Mouse (Mus musculus) neural tube, embryonic 14.5 days (tissue): ENCODE data around the gene Ugt1a6a. TPM values are rescaled to one million over a fixed set of nuclear protein-coding genes. Genes with fewer than 3 reads are reported as not detected.

Experiments used
- ATAC-seq: fragments of 200-750 bp; cut with Nextera tagmentation; 2 replicates; pipeline ENCODE4 v1.8.0; 2017; ENCODE audit warnings: low read depth, mild to moderate bottlenecking, moderate TSS enrichment, moderate library complexity
- H3K27ac ChIP-seq: fragments of 300-500 bp; sonication (generic); 2 replicates; pipeline ENCODE4 v1.5.1; 2014; ENCODE audit warnings: low read depth, mild to moderate bottlenecking, control low read depth, low read length, moderate library complexity, mixed read lengths
- H3K27me3 ChIP-seq: fragments of 300-500 bp; sonication (generic); 2 replicates; pipeline ENCODE4 v1.6.1; 2014; ENCODE audit warnings: low read length; ENCODE audit not compliant: control insufficient read depth, insufficient read depth
- H3K36me3 ChIP-seq: fragments of 300-500 bp; sonication (generic); 2 replicates; pipeline ENCODE4 v1.6.1; 2014; ENCODE audit warnings: low read length, mixed read lengths; ENCODE audit not compliant: control insufficient read depth, insufficient read depth
- H3K4me1 ChIP-seq: fragments of 300-500 bp; sonication (generic); 2 replicates; pipeline ENCODE4 v1.6.1; 2014; ENCODE audit warnings: low read length; ENCODE audit not compliant: control insufficient read depth, insufficient read depth
- H3K4me2 ChIP-seq: fragments of 300-500 bp; sonication (generic); 2 replicates; pipeline ENCODE4 v1.6.1; 2014; ENCODE audit warnings: mild to moderate bottlenecking, low read depth, low read length, control low read depth
- H3K4me3 ChIP-seq: fragments of 300-500 bp; sonication (generic); 2 replicates; pipeline ENCODE4 v1.5.1; 2014; ENCODE audit warnings: low read depth, low read length, control low read depth, mixed read lengths
- H3K9ac ChIP-seq: fragments of 300-500 bp; sonication (generic); replicated peaks from 2 replicates; pipeline ENCODE4 v1.6.1; 2014; ENCODE audit warnings: low read depth, mild to moderate bottlenecking, control low read depth, low read length, mixed read lengths
- H3K9me3 ChIP-seq: fragments of 300-500 bp; sonication (generic); 2 replicates; pipeline ENCODE4 v1.6.1; 2016; ENCODE audit warnings: low read length; ENCODE audit not compliant: control insufficient read depth
- WGBS: fragments of 180-500 bp; shearing (Covaris S2); extraction: QIAGEN DNeasy Blood & Tissue Kit; methylation state at CpG from one replicate; pipeline ENCODE4 v1.1.7; 2014; 5-methylcytosine and 5-hydroxymethylcytosine counted together
- polyA plus RNA-seq: library from polyadenylated mRNA; unstranded; fragments of >200 nt; fragmentation: Nextera tagmentation; extraction: Ambion mirVana; gene quantifications from 2 replicates; pipeline ENCODE4 v1.2.1, GENCODE M21; 2014

Gene Ugt1a6a
- polyA plus RNA-seq, 1 experiment from 2014 or later, result 0.76 TPM

GRCm38 (mm10) chr1:88213766-88214461 lies 79.3 kb downstream of the Ugt1a6a start:
- no peaks in the 10 kb centered on the region for H3K27me3 ChIP-seq
- no peak overlapping the region for H3K4me2 ChIP-seq
- no peaks in the 10 kb centered on the region for H3K36me3 ChIP-seq
- 84% methylated on average over 2 of the region's 2 CpGs for WGBS
- H3K9ac ChIP-seq, result no peak overlapping the region
- no peak for ATAC-seq
- no peak overlapping the region for H3K27ac ChIP-seq
- no peak overlapping the region for H3K4me3 ChIP-seq
- peaks cover 61% of the 10 kb centered on the region for H3K9me3 ChIP-seq
- no peaks in the 10 kb centered on the region for H3K4me1 ChIP-seq

GRCm38 (mm10) chr1:88214462-88214952 lies 79.9 kb downstream of the Ugt1a6a start:
- ATAC-seq, result no peak
- H3K4me1 ChIP-seq, result no peaks in the 10 kb centered on the region
- H3K27me3 ChIP-seq, result no peaks in the 10 kb centered on the region
- H3K4me3 ChIP-seq, result no peak overlapping the region
- no peaks in the 10 kb centered on the region for H3K36me3 ChIP-seq
- WGBS, result 78% methylated on average over 2 of the region's 2 CpGs
- no peak overlapping the region for H3K9ac ChIP-seq
- no peak overlapping the region for H3K4me2 ChIP-seq
- no peak overlapping the region for H3K27ac ChIP-seq
- peaks cover 61% of the 10 kb centered on the region for H3K9me3 ChIP-seq

- WGBS, result 72% methylated on average over 10 of the region's 10 CpGs
- H3K4me2 ChIP-seq, result no peak overlapping the region
Measured at GRCm38 (mm10) chr1:88215466-88216380, 81.1 kb downstream of the Ugt1a6a start.

GRCm38 (mm10) chr1:88216551-88216950 lies 81.9 kb downstream of the Ugt1a6a start:
- Histone ChIP-seq H3K4me1 (no peaks in the 10 kb centered on the region), H3K9ac (no peak overlapping the region), H3K9me3 (peaks cover 57% of the 10 kb centered on the region), H3K27ac (no peak overlapping the region), H3K36me3 (no peaks in the 10 kb centered on the region), H3K4me3 (no peak overlapping the region), H3K27me3 (no peaks in the 10 kb centered on the region), H3K4me2 (no peak overlapping the region)
- no peak for ATAC-seq
- WGBS, result 62% methylated on average over 2 of the region's 2 CpGs

More at GRCm38 (mm10) chr1:88215466-88216380, 81.1 kb downstream of the Ugt1a6a start:
- Histone ChIP-seq H3K27ac (no peak overlapping the region), H3K9me3 (peaks cover 61% of the 10 kb centered on the region), H3K36me3 (no peaks in the 10 kb centered on the region), H3K4me3 (no peak overlapping the region), H3K27me3 (no peaks in the 10 kb centered on the region), H3K9ac (no peak overlapping the region), H3K4me1 (no peaks in the 10 kb centered on the region)
- ATAC-seq, result no peak

GRCm38 (mm10) chr1:88217144-88217543 lies 82.5 kb downstream of the Ugt1a6a start:
- 68% methylated on average over 2 of the region's 2 CpGs for WGBS
- no peak for ATAC-seq
- peaks cover 54% of the 10 kb centered on the region for H3K9me3 ChIP-seq

GRCm38 (mm10) chr1:88217576-88217975 lies 83.0 kb downstream of the Ugt1a6a start:
- Histone ChIP-seq H3K9ac (no peak overlapping the region), H3K36me3 (no peaks in the 10 kb centered on the region), H3K27ac (no peak overlapping the region), H3K4me1 (no peaks in the 10 kb centered on the region), H3K4me3 (no peak overlapping the region), H3K4me2 (no peak overlapping the region), H3K27me3 (no peaks in the 10 kb centered on the region), H3K9me3 (peaks cover 52% of the 10 kb centered on the region)
- WGBS, result 45% methylated on average over 3 of the region's 3 CpGs
- ATAC-seq, result no peak

More at GRCm38 (mm10) chr1:88217144-88217543, 82.5 kb downstream of the Ugt1a6a start:
- Histone ChIP-seq H3K4me3 (no peak overlapping the region), H3K36me3 (no peaks in the 10 kb centered on the region), H3K27me3 (no peaks in the 10 kb centered on the region), H3K27ac (no peak overlapping the region), H3K9ac (no peak overlapping the region), H3K4me2 (no peak overlapping the region), H3K4me1 (no peaks in the 10 kb centered on the region)

GRCm38 (mm10) chr1:88218051-88218450 lies 83.4 kb downstream of the Ugt1a6a start:
- Histone ChIP-seq H3K27me3 (no peaks in the 10 kb centered on the region), H3K9ac (no peak overlapping the region), H3K4me3 (no peak overlapping the region), H3K4me2 (no peak overlapping the region), H3K4me1 (no peaks in the 10 kb centered on the region), H3K9me3 (peaks cover 47% of the 10 kb centered on the region), H3K27ac (no peak overlapping the region), H3K36me3 (no peaks in the 10 kb centered on the region)
- no peak for ATAC-seq
- 75% methylated on average over 9 of the region's 9 CpGs for WGBS

GRCm38 (mm10) chr1:88218591-88218990 lies 84.0 kb downstream of the Ugt1a6a start:
- Histone ChIP-seq H3K4me2 (no peak overlapping the region), H3K36me3 (no peaks in the 10 kb centered on the region), H3K9ac (no peak overlapping the region), H3K27ac (no peak overlapping the region), H3K27me3 (no peaks in the 10 kb centered on the region), H3K4me3 (no peak overlapping the region), H3K4me1 (no peaks in the 10 kb centered on the region), H3K9me3 (peaks cover 41% of the 10 kb centered on the region)
- 52% methylated on average over 4 of the region's 4 CpGs for WGBS
- no peak for ATAC-seq

- no peak overlapping the region for H3K9ac ChIP-seq
- H3K4me2 ChIP-seq, result no peak overlapping the region
- no peaks in the 10 kb centered on the region for H3K36me3 ChIP-seq
- no peaks in the 10 kb centered on the region for H3K4me1 ChIP-seq
- ATAC-seq, result no peak
- peaks cover 37% of the 10 kb centered on the region for H3K9me3 ChIP-seq
- WGBS, result 16% methylated on average over 1 of the region's 1 CpGs
- H3K27me3 ChIP-seq, result no peaks in the 10 kb centered on the region
- H3K27ac ChIP-seq, result no peak overlapping the region
- H3K4me3 ChIP-seq, result no peak overlapping the region
Measured at GRCm38 (mm10) chr1:88219054-88219453, 84.4 kb downstream of the Ugt1a6a start.
